Comparison of ENCODE assay signal across 24 mouse cellular contexts in genomic region chr1:64676060-64676839, GRCm38 (mm10). TPM values are rescaled to one million over a fixed set of nuclear protein-coding genes. Genes with fewer than 3 reads are reported as not detected.
DNase-seq lines count a peak whose midpoint lies in the region; ATAC-seq and TF ChIP-seq lines count a peak whose summit lies in the region.
"Had no signal": no experiment of that assay in that cellular context is flagged by ENCODE, and none has a peak within 500 bp of the region (broad histone marks: within the 10 kb centered on the region; RNA-seq: fewer than 3 reads in every experiment).

No protein-coding gene starts in this region.

- H3K27ac ChIP-seq in embryonic facial prominence, embryonic 11.5 days (replicated peaks; ENCODE audit: low read depth, low read length): no peak overlapping the region
- no peak overlapping the region for H3K27ac ChIP-seq in embryonic facial prominence, embryonic 10.5 days (replicated peaks)
- no peak overlapping the region for H3K27ac ChIP-seq in kidney, embryonic 14.5 days (ENCODE audit: low read depth, low read length)
- H3K27ac ChIP-seq in limb, embryonic 14.5 days (replicated peaks; ENCODE audit: low read depth, low read length): no peak overlapping the region
- H3K27ac ChIP-seq: forebrain, embryonic 10.5 days; left cerebral cortex, adult 2 months; liver, embryonic 14.5 days; lung, embryonic 15.5 days; midbrain, embryonic 15.5 days; neural tube, embryonic 13.5 days had no signal

- no peaks in the 10 kb centered on the region for H3K36me3 ChIP-seq in embryonic facial prominence, embryonic 11.5 days (replicated peaks; ENCODE audit: control insufficient read depth, insufficient read depth, low read depth, low read length)
- 0 out of 2 replicates have a peak, but pooled peaks cover 2% of the 10 kb centered on the region for H3K36me3 ChIP-seq in embryonic facial prominence, embryonic 10.5 days (replicated peaks)
- no peaks in the 10 kb centered on the region for H3K36me3 ChIP-seq in kidney, embryonic 14.5 days (ENCODE audit: control insufficient read depth, insufficient read depth, low read length)
- no peaks in the 10 kb centered on the region for H3K36me3 ChIP-seq in limb, embryonic 14.5 days (ENCODE audit: control insufficient read depth, insufficient read depth, low read length)
- H3K36me3 ChIP-seq: forebrain, embryonic 10.5 days; lung, embryonic 15.5 days; midbrain, embryonic 15.5 days; neural tube, embryonic 13.5 days had no signal

- no peaks in the 10 kb centered on the region for H3K4me1 ChIP-seq in embryonic facial prominence, embryonic 11.5 days (ENCODE audit: control insufficient read depth, insufficient read depth, low read length)
- H3K4me1 ChIP-seq in embryonic facial prominence, embryonic 10.5 days: peaks cover 11% of the 10 kb centered on the region
- H3K4me1 ChIP-seq in kidney, embryonic 14.5 days (ENCODE audit: control insufficient read depth, insufficient read depth, low read length): no peaks in the 10 kb centered on the region
- H3K4me1 ChIP-seq in limb, embryonic 14.5 days (ENCODE audit: control insufficient read depth, insufficient read depth, low read length): peaks cover 3% of the 10 kb centered on the region; the same call in 1 of the 2 replicates
- H3K4me1 ChIP-seq: lung, embryonic 15.5 days; midbrain, embryonic 15.5 days; neural tube, embryonic 13.5 days had no signal

- no peak for TF ChIP-seq POLR2A in limb, embryonic 14.5 days (IDR thresholded peaks at IDR 0.05; ENCODE audit: borderline replicate concordance, extremely low read depth, insufficient read depth, insufficient read length)

- no peak overlapping the region for H3K4me2 ChIP-seq in embryonic facial prominence, embryonic 11.5 days (ENCODE audit: low read depth, low read length)
- no peak overlapping the region for H3K4me2 ChIP-seq in kidney, embryonic 14.5 days (replicated peaks; ENCODE audit: low read depth, low read length)
- H3K4me2 ChIP-seq in limb, embryonic 14.5 days (replicated peaks; ENCODE audit: low read depth, low read length, severe bottlenecking): no peak overlapping the region
- H3K4me2 ChIP-seq: heart, embryonic 11.5 days; lung, embryonic 15.5 days; midbrain, embryonic 15.5 days; neural tube, embryonic 13.5 days had no signal

- no peak overlapping the region for H3K9ac ChIP-seq in embryonic facial prominence, embryonic 11.5 days (replicated peaks; ENCODE audit: low read length)
- no peak overlapping the region for H3K9ac ChIP-seq in kidney, embryonic 14.5 days (ENCODE audit: low read depth, low read length)
- no peak overlapping the region for H3K9ac ChIP-seq in limb, embryonic 14.5 days (ENCODE audit: low read depth, low read length, severe bottlenecking)
- H3K9ac ChIP-seq: liver, embryonic 14.5 days; lung, embryonic 15.5 days; midbrain, embryonic 15.5 days; neural tube, embryonic 13.5 days had no signal

- H3K27me3 ChIP-seq in embryonic facial prominence, embryonic 11.5 days (ENCODE audit: control insufficient read depth, insufficient read depth, low read length): no peaks in the 10 kb centered on the region
- peaks cover 3% of the 10 kb centered on the region; the same call in 1 of the 2 replicates for H3K27me3 ChIP-seq in embryonic facial prominence, embryonic 10.5 days (replicated peaks; ENCODE audit: low read depth, poor library complexity, severe bottlenecking)
- no peaks in the 10 kb centered on the region for H3K27me3 ChIP-seq in kidney, embryonic 14.5 days (ENCODE audit: control insufficient read depth, insufficient read depth, low read length)
- H3K27me3 ChIP-seq in limb, embryonic 14.5 days (ENCODE audit: control insufficient read depth, insufficient read depth, low read length): no peaks in the 10 kb centered on the region
- H3K27me3 ChIP-seq: lung, embryonic 15.5 days; megakaryocyte, embryonic 14.5 days; midbrain, embryonic 15.5 days; neural tube, embryonic 13.5 days had no signal

- H3K4me3 ChIP-seq in embryonic facial prominence, embryonic 11.5 days (ENCODE audit: low read depth, low read length): no peak overlapping the region
- H3K4me3 ChIP-seq in embryonic facial prominence, embryonic 10.5 days: no peak overlapping the region
- H3K4me3 ChIP-seq in kidney, embryonic 14.5 days (ENCODE audit: low read length): no peak overlapping the region
- no peak overlapping the region for H3K4me3 ChIP-seq in limb, embryonic 14.5 days (replicated peaks; ENCODE audit: low read length)
- H3K4me3 ChIP-seq: forebrain, embryonic 10.5 days; left cerebral cortex, adult 2 months; lung, embryonic 15.5 days; megakaryocyte, embryonic 14.5 days; midbrain, embryonic 15.5 days; neural tube, embryonic 13.5 days had no signal

- no peaks in the 10 kb centered on the region for H3K9me3 ChIP-seq in embryonic facial prominence, embryonic 11.5 days (replicated peaks; ENCODE audit: control insufficient read depth, low read length)
- 0 out of 2 replicates have a peak, but pooled peaks cover 4% of the 10 kb centered on the region for H3K9me3 ChIP-seq in embryonic facial prominence, embryonic 10.5 days
- H3K9me3 ChIP-seq in kidney, embryonic 14.5 days (ENCODE audit: control insufficient read depth, low read length): no peaks in the 10 kb centered on the region
- no peaks in the 10 kb centered on the region for H3K9me3 ChIP-seq in limb, embryonic 14.5 days (ENCODE audit: control insufficient read depth, low read length)
- H3K9me3 ChIP-seq: forebrain, embryonic 10.5 days; lung, embryonic 15.5 days; megakaryocyte, embryonic 14.5 days; midbrain, embryonic 15.5 days had no signal

- 35% methylated on average over 6 of the region's 6 CpGs for WGBS in embryonic facial prominence, embryonic 11.5 days
- 50% methylated on average over 6 of the region's 6 CpGs for WGBS in embryonic facial prominence, embryonic 10.5 days
- 21% methylated on average over 6 of the region's 6 CpGs for WGBS in kidney, embryonic 14.5 days
- WGBS in limb, embryonic 14.5 days: 25% methylated on average over 6 of the region's 6 CpGs

- ATAC-seq in embryonic facial prominence, embryonic 11.5 days (replicated peaks; ENCODE audit: insufficient number of reproducible peaks, low FRiP score, low TSS enrichment, low read depth): no peak
- ATAC-seq in kidney, embryonic 14.5 days (ENCODE audit: low FRiP score, low TSS enrichment): peak; percentile 64; the same call in 1 of the 2 replicates
- ATAC-seq in limb, embryonic 14.5 days (ENCODE audit: low FRiP score, low read depth): peak; percentile 81
- ATAC-seq: forebrain, embryonic 16.5 days; hindbrain, embryonic 16.5 days; midbrain, embryonic 15.5 days had no signal

- DNase-seq in embryonic facial prominence, embryonic 11.5 days (ENCODE audit: low spot score): peak; percentile 46
- DNase-seq in embryonic facial prominence, embryonic 10.5 days (ENCODE audit: low spot score): no peak
- DNase-seq in kidney, adult 9 months: no peak
- peak; percentile 48 for DNase-seq in embryo, embryonic 10.5 days (ENCODE audit: low spot score)
- DNase-seq in limb, embryonic 14.5 days (ENCODE audit: low spot score): peak; percentile 46
- DNase-seq in adrenal gland, adult 18-20 months (ENCODE audit: low spot score in 2 of 2): no peak
- no peak for DNase-seq in layer of hippocampus, postnatal 36 days
- DNase-seq: cerebellum, adult 11 months; cerebellum, adult 9-11 months; kidney, adult 11 months; layer of hippocampus, adult 9-11 months; lung, postnatal 36 days; thymus, postnatal 25 days had no signal

RNA-seq across cellular contexts. Expression of gene Ccnyl1, which starts 14.0 kb away (rescaled TPM):
- polyA plus RNA-seq in embryonic facial prominence, embryonic 11.5 days (2014; fragmentation: Nextera tagmentation; extraction: Ambion mirVana): 10.9 and 13.7 TPM in 2 replicates
- polyA plus RNA-seq in embryonic facial prominence, embryonic 10.5 days (2016; fragmentation: Nextera tagmentation; extraction: Ambion mirVana): 5.8 and 6.1 TPM in 2 replicates
- polyA plus RNA-seq in kidney, embryonic 14.5 days (2014; fragmentation: Nextera tagmentation; extraction: Ambion mirVana): 9.0 and 11.3 TPM in 2 replicates
- 40.8 and 41.5 TPM in 2 replicates for polyA plus RNA-seq in limb, embryonic 14.5 days (2012; rRNA removed)
- polyA plus RNA-seq in limb, embryonic 14.5 days (2014; fragmentation: Nextera tagmentation; extraction: Ambion mirVana): 9.4 and 9.9 TPM in 2 replicates
- total RNA-seq in adrenal gland, adult 18-20 months (2021): 10 to 100 TPM; 15.9 to 16.5 TPM
- total RNA-seq in layer of hippocampus, postnatal 36 days (2021): 10 to 100 TPM; 14.1 to 16.9 TPM

RNA-seq across cellular contexts. Expression of gene Mettl21a, which starts 59.2 kb away (rescaled TPM):
- 25.7 and 27.6 TPM in 2 replicates for polyA plus RNA-seq in embryonic facial prominence, embryonic 11.5 days (2014; fragmentation: Nextera tagmentation; extraction: Ambion mirVana)
- 20.9 and 21.9 TPM in 2 replicates for polyA plus RNA-seq in embryonic facial prominence, embryonic 10.5 days (2016; fragmentation: Nextera tagmentation; extraction: Ambion mirVana)
- polyA plus RNA-seq in kidney, embryonic 14.5 days (2014; fragmentation: Nextera tagmentation; extraction: Ambion mirVana): 16.9 and 20.4 TPM in 2 replicates
- polyA plus RNA-seq in limb, embryonic 14.5 days (2012; rRNA removed): 20.7 and 24.1 TPM in 2 replicates
- 26.1 and 27.6 TPM in 2 replicates for polyA plus RNA-seq in limb, embryonic 14.5 days (2014; fragmentation: Nextera tagmentation; extraction: Ambion mirVana)
- total RNA-seq in adrenal gland, adult 18-20 months (2021): 10 to 100 TPM in 1 of 2 experiments, 1 to 10 TPM in 1; 8.5 to 16.5 TPM
- 10 to 100 TPM; 11.0 to 12.3 TPM for total RNA-seq in layer of hippocampus, postnatal 36 days (2021)

Comparison
In these comparisons a context has a peak if more than half of its experiments do, and no peak if none do; other contexts are left out.
1. DNase-seq: peak in embryonic facial prominence, embryonic 11.5 days (single experiment), embryo, embryonic 10.5 days (single experiment) and limb, embryonic 14.5 days (single experiment); none in embryonic facial prominence, embryonic 10.5 days (single experiment), kidney, adult 9 months (single experiment), adrenal gland, adult 18-20 months (0 of 2) and layer of hippocampus, postnatal 36 days (0 of 2).